Mouse (Mus musculus) heart, postnatal 10 days (tissue): ENCODE results near the gene Rhox2g. TPM values are rescaled to one million over a fixed set of nuclear protein-coding genes. Genes with fewer than 3 reads are reported as not detected.
"Not testable (repeated sequence)": the region's sequence is repeated elsewhere in the genome, so short reads cannot be mapped to it uniquely, and the experiment has no call there.

ENCODE experiments used
- DNase-seq, 2 experiments: peaks; one replicate each; pipeline ENCODE4 v3.0.0; 2021
- intact Hi-C: fragments of 180-260 bp; cut with DNase I; formaldehyde crosslinking; loops from one replicate; pipeline ENCODE4 v1.15.1; 2025
- total RNA-seq, 2 experiments: library from RNA; stranded (reverse); gene quantifications; 2 replicates each; pipeline ENCODE4 v1.2.3; 2021

The Rhox2g gene
- total RNA-seq = not detected

DNA sequence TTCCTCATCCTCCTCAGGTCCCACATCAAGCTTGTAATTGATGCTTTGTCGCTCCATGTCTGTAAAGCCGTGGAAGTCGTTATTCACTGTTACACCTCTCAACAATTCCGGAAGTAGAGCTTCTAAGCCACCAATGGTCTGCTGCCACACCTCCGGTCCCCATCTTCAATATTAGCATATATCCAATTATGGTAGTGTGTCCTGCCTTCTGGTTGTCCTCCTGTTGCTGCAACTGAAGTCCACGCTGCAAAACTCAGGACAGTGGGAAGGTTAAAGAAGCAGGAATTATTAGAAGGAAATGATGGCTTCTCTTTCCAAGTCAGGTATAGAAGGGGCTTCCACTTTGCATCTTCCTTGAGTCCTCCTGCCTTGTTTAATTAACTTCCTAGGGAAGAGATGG is at the start of gene Rhox2g:
Rhox2g (minus strand) TSS at position 101 of the 400 bp plus-strand sequence.
- intact Hi-C loops = not testable (repeated sequence)

GRCm38 (mm10) chrX:37692261-37692660 is 49.0 kb upstream of the Rhox2g start:
- intact Hi-C loops = no loop called here
- no peak for DNase-seq

More for the DNA sequence above, at the start of gene Rhox2g:
- not testable (repeated sequence) for DNase-seq

DNA sequence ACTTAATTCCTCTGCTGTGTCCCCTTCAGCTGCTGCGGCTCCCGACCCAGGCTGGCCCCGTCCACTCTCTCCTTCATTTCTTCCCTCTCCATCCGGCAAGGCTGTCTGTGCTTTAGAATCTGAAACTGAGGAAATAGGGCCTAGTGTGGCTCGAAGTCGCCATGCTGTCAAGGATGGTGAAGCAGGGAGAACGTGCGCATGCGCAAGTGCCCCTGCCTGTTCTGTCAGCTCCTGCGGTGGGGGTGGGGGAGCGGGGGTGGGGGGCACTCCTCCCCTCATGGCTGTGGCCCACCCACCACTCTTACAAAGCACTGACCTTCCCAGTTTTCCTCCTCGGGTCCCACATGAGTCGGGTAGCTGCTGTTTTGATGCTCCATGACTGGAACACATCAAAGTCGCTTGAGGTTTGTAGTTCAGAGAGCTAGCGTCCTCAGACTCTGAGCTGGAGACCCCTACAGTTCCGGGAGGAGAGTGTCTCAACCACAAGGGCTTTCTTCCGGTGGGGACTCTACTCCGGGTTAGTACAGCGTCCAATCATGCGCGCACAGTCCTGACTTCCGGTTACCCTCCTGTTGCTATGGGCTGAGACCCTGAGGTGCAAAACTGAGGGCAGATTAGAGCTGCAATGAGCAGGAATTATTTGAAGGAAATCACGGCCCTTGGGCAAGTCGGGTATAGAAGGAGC is 39.9 kb upstream of the Rhox2g start:
- intact Hi-C loops = no loop called here

GRCm38 (mm10) chrX:37673177-37673576 is 29.9 kb upstream of the Rhox2g start, which contains the start of gene Rhox2h:
Gene Rhox2h, minus strand, starts transcription at chrX:37673277.
- DNase-seq, intact Hi-C loops: not testable (repeated sequence)

More for the DNA sequence above, 39.9 kb upstream of the Rhox2g start:
- no peak for DNase-seq

GRCm38 (mm10) chrX:37668664-37669063 is 25.4 kb upstream of the Rhox2g start, which contains the start of gene Rhox3h:
Gene Rhox3h, minus strand, starts transcription at chrX:37668764.
- intact Hi-C loops, DNase-seq: not testable (repeated sequence)

DNA sequence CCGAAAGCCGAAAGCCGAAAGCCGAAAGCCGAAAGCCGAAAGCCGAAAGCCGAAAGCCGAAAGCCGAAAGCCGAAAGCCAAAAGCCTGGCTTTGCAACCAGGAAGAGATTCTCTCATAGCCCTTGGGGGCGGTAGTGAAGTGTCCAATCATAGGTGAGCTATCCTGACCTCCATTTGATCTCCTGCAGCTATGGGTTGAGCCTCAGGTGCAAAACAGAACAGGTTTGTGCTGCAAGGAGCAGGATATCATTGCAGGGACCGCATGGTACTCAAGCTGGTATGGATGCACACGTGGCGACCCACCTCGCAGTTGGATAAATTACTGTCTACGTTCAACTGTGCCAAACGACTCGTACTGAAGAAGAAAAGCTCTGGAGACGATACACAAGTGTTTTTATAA is 8.0 kb upstream of the Rhox2g start, which contains the start of gene Rhox4g:
Rhox4g (minus strand) TSS at position 101 of the 400 bp plus-strand sequence.
- not testable (repeated sequence) for DNase-seq

DNA sequence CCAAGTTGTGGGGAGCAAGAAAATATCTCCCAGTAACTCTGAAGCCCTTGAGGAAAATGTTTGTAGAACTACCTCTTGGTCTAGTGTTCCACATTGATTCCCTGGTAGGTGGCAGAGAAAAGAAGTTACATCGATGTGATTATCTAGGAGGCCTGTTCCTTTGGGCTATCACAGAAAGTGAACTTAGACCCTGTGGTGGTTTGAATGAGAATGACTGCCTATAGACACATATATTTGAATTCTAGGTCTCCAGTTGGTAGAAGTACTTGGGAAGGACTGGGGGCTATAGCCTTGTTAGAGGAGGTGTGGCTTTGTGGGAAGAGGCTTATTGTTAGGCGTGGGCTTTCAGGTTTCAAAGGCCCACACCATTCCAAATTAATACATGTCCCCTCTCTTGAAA is 14.8 kb downstream of the Rhox2g start, which contains the start of gene Rhox3g:
Rhox3g (minus strand) TSS at position 101 of the 400 bp plus-strand sequence.
- DNase-seq = not testable (repeated sequence)

More for the DNA sequence above, 8.0 kb upstream of the Rhox2g start, which contains the start of gene Rhox4g:
- intact Hi-C loops = not testable (repeated sequence)

GRCm38 (mm10) chrX:37607604-37608003 is 35.7 kb downstream of the Rhox2g start, which contains the start of gene Rhox4f:
Gene Rhox4f, minus strand, starts transcription at chrX:37607704.
- DNase-seq, intact Hi-C loops: not testable (repeated sequence)

More for the DNA sequence above, 14.8 kb downstream of the Rhox2g start, which contains the start of gene Rhox3g:
- intact Hi-C loops = not testable (repeated sequence)

Other genes with a start within 250 kb of the Rhox2g start
- gene Rhox2b, start 231.4 kb downstream of the Rhox2g start, total RNA-seq = not detected
- gene Rhox4b, start 211.0 kb downstream of the Rhox2g start, total RNA-seq = not detected
- gene Rhox2c, start 189.8 kb downstream of the Rhox2g start, total RNA-seq = not detected
- gene Rhox3c, start 184.9 kb downstream of the Rhox2g start, total RNA-seq = not detected
- gene Rhox4c, start 163.1 kb downstream of the Rhox2g start, total RNA-seq = not detected
- gene Rhox2d, start 150.0 kb downstream of the Rhox2g start, total RNA-seq = not detected
- not detected for gene Rhox4d, start 129.1 kb downstream of the Rhox2g start, total RNA-seq
- not detected for gene Rhox2e, start 113.0 kb downstream of the Rhox2g start, total RNA-seq
- not detected for gene Rhox3e, start 101.5 kb downstream of the Rhox2g start, total RNA-seq
- gene Rhox4e, start 86.1 kb downstream of the Rhox2g start, total RNA-seq = not detected
- gene Rhox2f, start 72.1 kb downstream of the Rhox2g start, total RNA-seq = not detected
- not detected for gene Rhox3f, start 62.5 kb downstream of the Rhox2g start, total RNA-seq
- not detected for gene Rhox4f, start 35.8 kb downstream of the Rhox2g start, total RNA-seq
- not detected for gene Rhox3g, start 14.9 kb downstream of the Rhox2g start, total RNA-seq
- not detected for gene Rhox4g, start 7.9 kb upstream of the Rhox2g start, total RNA-seq
- not detected for gene Rhox3h, start 25.3 kb upstream of the Rhox2g start, total RNA-seq
- not detected for gene Rhox2h, start 29.8 kb upstream of the Rhox2g start, total RNA-seq
- 1 to 10 TPM; 3.9 to 4.5 TPM for gene Rhox5, start 161.4 kb upstream of the Rhox2g start, total RNA-seq
- gene Rhox6, start 183.4 kb upstream of the Rhox2g start, total RNA-seq = not detected
- gene Rhox7a, start 188.2 kb upstream of the Rhox2g start, total RNA-seq = not detected
- not detected for gene Rhox8, start 235.5 kb upstream of the Rhox2g start, total RNA-seq